Mouse (Mus musculus): ENCODE measurements at regions not wholly inside any gene's neighbourhood (a gene's known extent, or its start where the extent isn't known, plus 50 kb on each side); places are given as distances from the start of the nearest gene placed in this dataset.

DNA sequence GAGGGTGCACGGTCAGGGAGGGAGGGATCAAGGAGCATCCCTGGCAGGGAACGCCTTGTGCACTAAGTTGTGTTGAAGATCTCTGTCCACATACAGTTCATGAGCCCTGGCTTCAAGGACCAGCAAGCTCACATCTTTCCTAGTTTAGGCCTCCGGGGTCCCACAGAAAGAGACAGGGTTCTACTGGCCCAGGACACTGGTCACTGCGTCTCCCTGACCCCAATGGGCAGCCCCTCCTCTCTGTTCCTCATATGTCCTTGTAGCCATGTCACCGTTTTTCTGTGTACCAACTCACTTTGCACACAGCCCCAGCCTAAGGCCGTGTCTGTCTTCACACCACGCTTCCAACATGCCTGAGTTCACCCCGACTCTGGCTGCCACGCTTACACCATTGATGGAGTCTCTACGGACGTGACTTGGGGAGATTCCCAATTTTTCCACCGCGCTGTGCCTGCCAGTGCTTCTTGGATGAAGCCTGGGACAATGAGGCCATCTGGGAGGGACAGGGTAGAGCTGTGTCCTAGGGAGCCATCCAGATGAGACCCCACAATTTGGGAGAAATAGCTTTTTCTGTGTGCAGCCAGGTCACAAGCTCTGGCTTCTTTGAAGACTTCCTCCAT, 86.5 kb upstream of the Ret start:
- TF ChIP-seq CTCF (IDR thresholded peaks at IDR 0.05) (no peak), EP300 (IDR thresholded peaks at IDR 0.05) (no peak)

Data from lung, postnatal 0 days (tissue).